Mouse (Mus musculus) embryo, embryonic 11 days (tissue): ENCODE measurements around the gene Spint4.
A peak's percentile ranks its signal among the peaks of the same experiment; 100 is the strongest.

Source experiments
- DNase-seq: peaks from one replicate; pipeline ENCODE4 v3.0.0-alpha.2; 2015

The Spint4 gene

GRCm38 (mm10) chr2:164734839-164735238 lies 36.5 kb downstream of the Spint4 start:
- no peak for DNase-seq

- no peak for DNase-seq
Measured at GRCm38 (mm10) chr2:164735446-164735845, 37.1 kb downstream of the Spint4 start.

- DNase-seq: no peak
Measured at GRCm38 (mm10) chr2:164737377-164738090, 39.2 kb downstream of the Spint4 start.

- no peak for DNase-seq
Measured at GRCm38 (mm10) chr2:164739876-164740275, 41.6 kb downstream of the Spint4 start.

- no peak for DNase-seq
Measured at GRCm38 (mm10) chr2:164744987-164745386, 46.7 kb downstream of the Spint4 start.

- DNase-seq: peak; percentile 96
Measured at GRCm38 (mm10) chr2:164745843-164746479, 47.7 kb downstream of the Spint4 start, which contains the start of the genes Wfdc3 and Dnttip1. TSS of gene Wfdc3 (minus strand) at chr2:164745931. TSS of gene Dnttip1 (plus strand) at chr2:164745983.

GRCm38 (mm10) chr2:164746693-164747092 lies 48.4 kb downstream of the Spint4 start:
- DNase-seq: no peak

GRCm38 (mm10) chr2:164748191-164748590 lies 49.9 kb downstream of the Spint4 start:
- no peak for DNase-seq

- DNase-seq: no peak
Measured at GRCm38 (mm10) chr2:164748991-164749390, 50.7 kb downstream of the Spint4 start.
